Mouse (Mus musculus) kidney, postnatal 36 days (tissue): ENCODE data around the gene Rnf39.
A peak's percentile ranks its signal among the peaks of the same experiment; 100 is the strongest.

Experiments
- DNase-seq, 2 experiments: peaks; one replicate each; pipeline ENCODE4 v3.0.0; 2021 to 2022; ENCODE audit warnings: mixed read lengths in 2 of 2

Gene Rnf39

GRCm38 (mm10) chr17:36942391-36942790, 327 bp upstream of the Rnf39 start:
- peak; percentile 37 to 63 for DNase-seq

DNA sequence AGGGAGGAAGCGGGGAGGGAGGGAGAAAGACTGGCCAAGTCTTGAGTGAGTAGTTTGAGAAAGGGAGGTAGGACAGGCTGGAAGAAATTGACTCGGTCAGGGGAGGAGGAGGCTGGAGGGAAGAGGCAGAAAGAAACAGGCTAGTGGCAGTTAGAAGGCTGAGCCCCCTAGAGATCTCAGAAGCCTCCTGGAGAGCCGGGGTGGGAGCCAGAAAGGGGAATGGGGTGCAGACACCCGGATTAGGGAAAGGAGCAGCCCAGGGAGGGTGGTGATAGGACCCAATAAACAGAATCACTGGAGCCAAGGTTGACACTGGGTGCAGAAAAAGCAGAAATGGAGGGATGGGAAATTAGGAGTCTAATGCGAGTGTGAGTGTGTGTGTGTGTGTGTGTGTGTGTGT, 973 bp downstream of the Rnf39 start:
- no peak for DNase-seq

GRCm38 (mm10) chr17:36944121-36944775, 1.5 kb downstream of the Rnf39 start:
- DNase-seq = no peak

DNA sequence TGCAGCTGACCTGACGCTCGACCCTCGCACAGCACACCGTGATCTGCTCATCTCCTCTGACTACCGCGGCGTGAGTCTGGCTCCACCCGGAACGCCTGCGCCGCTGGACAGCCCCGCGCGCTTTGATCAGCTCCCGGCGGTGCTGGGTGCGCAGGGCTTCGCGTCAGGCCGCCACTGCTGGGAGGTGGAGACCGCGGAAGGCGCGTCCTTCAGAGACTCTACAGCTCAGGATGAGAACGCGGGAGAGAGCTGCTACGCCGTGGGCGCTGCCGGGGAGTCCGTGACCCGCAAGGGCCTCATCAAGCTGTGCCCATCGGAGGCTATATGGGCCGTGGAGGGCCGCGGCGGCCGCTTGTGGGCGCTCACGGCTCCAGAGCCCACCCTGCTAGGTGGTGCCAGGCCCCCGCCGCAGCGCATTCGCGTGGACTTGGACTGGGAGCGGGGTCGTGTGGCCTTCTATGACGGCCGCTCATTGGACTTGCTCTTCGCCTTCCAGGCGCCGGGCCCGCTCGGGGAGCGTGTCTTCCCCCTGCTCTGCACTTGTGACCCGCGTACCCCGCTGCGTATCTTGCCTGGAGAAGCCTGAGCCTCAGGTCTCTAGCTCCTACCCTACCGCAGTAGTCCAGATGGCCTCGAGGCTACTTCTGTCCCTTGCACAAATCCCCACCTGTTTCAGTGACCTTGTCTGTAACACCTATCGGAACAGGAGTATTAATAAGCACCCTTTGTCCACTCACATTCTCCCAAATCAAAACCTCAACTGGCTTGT, 4.5 kb downstream of the Rnf39 start:
- peak; percentile 36 to 76 for DNase-seq

DNA sequence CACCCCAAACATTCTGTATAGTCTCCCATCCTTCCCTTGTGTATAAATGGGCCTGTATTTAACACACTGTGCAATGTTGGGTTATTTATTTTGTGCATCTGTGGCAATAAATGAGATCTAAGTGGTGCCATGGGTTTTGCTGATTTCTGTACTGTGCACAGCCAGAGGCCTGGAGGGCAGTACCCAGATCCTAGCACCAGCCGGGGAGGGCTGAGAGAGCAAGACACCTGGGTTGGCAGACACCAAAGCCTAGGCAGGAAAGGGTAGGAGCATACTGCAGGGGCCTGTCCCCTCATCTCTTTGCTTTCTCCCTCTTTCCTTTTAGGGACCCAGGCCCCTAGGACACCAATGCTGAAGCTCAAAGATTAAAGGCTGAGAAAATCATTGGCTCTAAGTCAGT, 5.6 kb downstream of the Rnf39 start:
- no peak for DNase-seq

DNA sequence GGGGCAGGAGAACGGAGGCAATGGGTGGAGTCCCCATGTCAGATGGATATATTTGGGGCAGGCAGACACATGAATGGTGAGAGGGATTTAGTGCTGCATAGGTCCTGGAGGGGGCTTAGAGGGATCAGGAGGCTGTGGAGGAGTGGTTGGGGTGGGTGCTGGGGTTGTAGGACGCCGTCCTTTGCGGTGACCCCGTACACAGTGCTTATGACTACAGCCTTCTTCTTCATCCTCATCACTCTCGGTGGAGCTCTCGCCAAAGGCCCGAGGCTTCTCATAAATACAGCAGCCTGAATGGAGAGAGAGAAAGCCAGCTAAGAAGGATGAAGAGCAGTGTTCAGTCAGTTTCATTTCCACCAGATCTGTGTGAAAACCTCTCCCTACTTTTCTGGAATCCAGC, 6.5 kb downstream of the Rnf39 start:
- DNase-seq = no peak

GRCm38 (mm10) chr17:36950981-36951947, 8.5 kb downstream of the Rnf39 start, which contains the start of gene Ppp1r11:
Gene Ppp1r11, minus strand, starts transcription at chr17:36951741.
- peak; percentile 97 to 98 for DNase-seq

GRCm38 (mm10) chr17:36952631-36953030, 9.9 kb downstream of the Rnf39 start:
- DNase-seq = no peak

GRCm38 (mm10) chr17:36953062-36953461, 10.3 kb downstream of the Rnf39 start:
- no peak for DNase-seq

- DNase-seq = peak; percentile 96 to 97
Measured at GRCm38 (mm10) chr17:36957999-36958743, 15.5 kb downstream of the Rnf39 start, which contains the start of the genes Znrd1 and Znrd1as. Gene Znrd1, minus strand, starts transcription at chr17:36958559. Gene Znrd1as, plus strand, starts transcription at chr17:36958592.

- no peak for DNase-seq
Measured at GRCm38 (mm10) chr17:36958884-36959283, 16.2 kb downstream of the Rnf39 start.

GRCm38 (mm10) chr17:36961125-36961524, 18.4 kb downstream of the Rnf39 start:
- DNase-seq = no peak

- DNase-seq = no peak
Measured at GRCm38 (mm10) chr17:36966875-36967274, 24.2 kb downstream of the Rnf39 start.

DNA sequence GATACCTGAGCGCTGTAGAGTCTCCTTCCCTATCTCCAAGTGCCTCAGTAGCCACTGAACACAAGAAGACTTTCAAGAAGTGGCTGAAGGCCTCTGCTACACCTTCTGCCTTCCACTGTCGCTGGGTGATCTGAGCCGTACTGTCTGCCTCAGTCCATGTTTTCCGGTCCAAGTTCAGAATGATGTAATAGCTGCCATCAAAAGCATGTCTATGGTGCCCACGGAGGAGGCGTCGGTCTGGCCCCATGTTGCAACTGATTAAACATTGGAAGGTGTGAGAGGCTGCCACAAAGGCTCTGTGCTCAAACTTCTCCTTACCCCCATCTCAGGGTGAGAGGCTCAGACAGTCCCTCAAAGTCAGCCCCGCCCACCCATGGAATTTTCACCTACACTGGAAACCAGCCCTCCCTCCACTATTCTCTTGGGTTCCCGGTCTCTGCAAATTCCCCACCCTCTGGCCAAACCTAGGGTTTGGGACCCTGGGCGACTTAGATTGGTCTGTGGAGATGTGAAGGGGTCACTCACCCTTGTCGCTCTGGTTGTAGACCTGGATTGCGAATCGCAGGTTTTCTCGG, 27.7 kb downstream of the Rnf39 start:
- DNase-seq = no peak

- no peak for DNase-seq
Measured at GRCm38 (mm10) chr17:36971172-36971850, 28.6 kb downstream of the Rnf39 start.

- no peak for DNase-seq
Measured at GRCm38 (mm10) chr17:36972791-36973190, 30.1 kb downstream of the Rnf39 start.

DNA sequence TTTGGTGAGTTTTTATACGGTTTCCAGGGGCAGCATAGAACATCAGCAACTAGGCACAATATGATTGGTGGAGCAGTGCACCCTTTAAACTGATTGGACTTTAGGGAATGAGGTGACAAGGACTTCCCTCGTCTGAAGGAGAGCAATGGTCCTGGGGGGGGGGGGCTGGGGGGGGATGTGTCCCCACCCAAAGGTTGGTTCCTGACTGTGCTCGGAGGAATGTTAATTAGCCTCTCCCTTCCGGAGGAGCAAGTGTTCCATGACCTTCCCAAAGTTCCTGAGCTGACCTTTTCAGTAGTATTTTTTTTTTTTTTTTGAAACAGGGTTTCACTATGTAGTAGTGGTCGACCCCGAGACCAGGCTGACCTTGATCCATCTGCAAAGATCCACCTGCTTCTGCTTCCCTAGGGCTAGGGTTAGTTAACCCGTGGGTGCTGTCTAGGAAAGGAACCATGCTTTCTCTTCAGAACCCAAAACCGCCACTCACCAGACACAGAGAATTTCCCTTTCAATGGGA, 30.6 kb downstream of the Rnf39 start:
- DNase-seq = no peak

GRCm38 (mm10) chr17:36981221-36981813, 38.6 kb downstream of the Rnf39 start, which contains the start of gene 2410137M14Rik:
Gene 2410137M14Rik, minus strand, starts transcription at chr17:36981237.
- DNase-seq = no peak

- no peak for DNase-seq
Measured at GRCm38 (mm10) chr17:36981845-36982244, 39.1 kb downstream of the Rnf39 start.
